Mouse (Mus musculus) stomach, embryonic 16.5 days (tissue): Measurements from ENCODE around the gene Cyp4v3. TPM values are rescaled to one million over a fixed set of nuclear protein-coding genes. Genes with fewer than 3 reads are reported as not detected.
A peak's percentile ranks its signal among the peaks of the same experiment; 100 is the strongest.

Experiments used
- ATAC-seq: fragments of 200-750 bp; cut with Nextera tagmentation; 2 replicates; pipeline ENCODE4 v1.8.0; 2017; ENCODE audit warnings: moderate number of reproducible peaks, moderate TSS enrichment; ENCODE audit not compliant: insufficient read depth, low FRiP score
- H3K27ac ChIP-seq: fragments of 300-500 bp; sonication (generic); 2 replicates; pipeline ENCODE4 v1.5.1; 2014; ENCODE audit warnings: low read length
- H3K27me3 ChIP-seq: fragments of 300-500 bp; sonication (generic); 2 replicates; pipeline ENCODE4 v1.6.1; 2014; ENCODE audit warnings: low read length, control low read depth, mixed read lengths; ENCODE audit not compliant: control insufficient read depth, insufficient read depth
- H3K36me3 ChIP-seq: fragments of 300-500 bp; sonication (generic); 2 replicates; pipeline ENCODE4 v1.6.1; 2014; ENCODE audit warnings: low read length; ENCODE audit not compliant: control insufficient read depth, insufficient read depth
- H3K4me1 ChIP-seq: fragments of 300-500 bp; sonication (generic); 2 replicates; pipeline ENCODE4 v1.6.1; 2014; ENCODE audit warnings: low read length, control low read depth, mixed read lengths; ENCODE audit not compliant: control insufficient read depth, insufficient read depth
- H3K4me2 ChIP-seq: fragments of 300-500 bp; sonication (generic); 2 replicates; pipeline ENCODE4 v1.6.1; 2014; ENCODE audit warnings: low read depth, low read length, mixed read lengths
- H3K4me3 ChIP-seq: fragments of 300-500 bp; sonication (generic); replicated peaks from 2 replicates; pipeline ENCODE4 v1.5.1; 2014; ENCODE audit warnings: mild to moderate bottlenecking, low read length
- H3K9ac ChIP-seq: fragments of 300-500 bp; sonication (generic); 2 replicates; pipeline ENCODE4 v1.6.1; 2014; ENCODE audit warnings: low read length
- H3K9me3 ChIP-seq: fragments of 300-500 bp; sonication (generic); replicated peaks from 2 replicates; pipeline ENCODE4 v1.6.1; 2016; ENCODE audit warnings: low read length, control low read depth; ENCODE audit not compliant: control insufficient read depth
- WGBS: fragments of 180-500 bp; shearing (Covaris S2); extraction: QIAGEN DNeasy Blood & Tissue Kit; methylation state at CpG from one replicate; pipeline ENCODE4 v1.1.7; 2014; 5-methylcytosine and 5-hydroxymethylcytosine counted together
- polyA plus RNA-seq: library from polyadenylated mRNA; unstranded; fragments of >200 nt; fragmentation: Nextera tagmentation; extraction: Ambion mirVana; gene quantifications from 2 replicates; pipeline ENCODE4 v1.2.1, GENCODE M21; 2015

Gene Cyp4v3
- polyA plus RNA-seq, 1 experiment from 2014 or later, result 5.6 TPM

DNA sequence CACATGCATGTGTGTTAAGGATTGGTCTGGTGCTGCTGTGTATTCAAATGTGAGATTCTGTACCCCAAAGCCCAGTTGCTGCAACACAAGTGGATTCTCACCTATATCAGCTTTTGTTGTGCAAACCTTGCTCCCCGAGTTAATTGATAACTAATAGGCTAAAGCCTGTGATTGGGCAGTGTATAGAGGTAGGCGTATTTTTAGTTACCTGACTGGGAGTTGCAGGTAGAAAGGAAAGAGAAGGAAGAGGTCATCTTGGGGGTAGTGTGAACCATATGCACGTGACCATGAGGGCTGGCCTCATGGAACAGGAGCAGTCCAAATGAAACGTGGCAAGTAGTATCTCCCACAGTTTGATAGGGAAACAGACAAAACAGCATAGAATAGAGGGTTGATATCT lies 68.1 kb downstream of the Cyp4v3 start:
- Histone ChIP-seq H3K36me3 (no peaks in the 10 kb centered on the region), H3K27me3 (no peaks in the 10 kb centered on the region), H3K4me1 (peaks cover 3% of the 10 kb centered on the region), H3K9ac (no peak overlapping the region), H3K9me3 (no peaks in the 10 kb centered on the region), H3K4me3 (no peak overlapping the region), H3K27ac (no peak overlapping the region), H3K4me2 (no peak overlapping the region)
- 73% methylated on average over 4 of the region's 4 CpGs for WGBS
- ATAC-seq, result peak; percentile 76

DNA sequence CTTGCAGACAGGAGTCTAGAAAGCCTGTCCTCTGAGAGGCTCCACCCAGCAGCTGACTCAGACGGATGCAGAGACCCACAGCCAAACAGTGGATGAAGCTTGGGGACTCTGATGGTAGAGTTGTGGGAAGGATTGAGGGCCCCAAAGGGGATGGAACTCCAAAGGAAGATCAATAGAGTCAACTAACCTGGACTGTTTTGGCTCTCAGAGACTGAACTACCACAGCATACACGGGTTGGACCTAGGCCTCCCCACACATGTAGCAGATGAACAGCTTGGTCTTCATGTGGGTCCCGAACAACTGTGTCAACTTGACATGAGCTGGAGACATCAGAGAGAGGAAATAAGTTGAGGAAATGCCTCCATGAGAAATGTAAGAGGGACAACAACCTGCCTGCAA lies 70.2 kb downstream of the Cyp4v3 start:
- H3K9me3 ChIP-seq, result no peaks in the 10 kb centered on the region
- no peak overlapping the region for H3K4me3 ChIP-seq
- H3K4me1 ChIP-seq, result peaks cover under 1% of the 10 kb centered on the region
- no peak overlapping the region for H3K27ac ChIP-seq
- H3K36me3 ChIP-seq, result no peaks in the 10 kb centered on the region
- no peak for ATAC-seq
- no peak overlapping the region for H3K4me2 ChIP-seq
- no peaks in the 10 kb centered on the region for H3K27me3 ChIP-seq
- 84% methylated on average over 3 of the region's 3 CpGs for WGBS
- no peak overlapping the region for H3K9ac ChIP-seq

DNA sequence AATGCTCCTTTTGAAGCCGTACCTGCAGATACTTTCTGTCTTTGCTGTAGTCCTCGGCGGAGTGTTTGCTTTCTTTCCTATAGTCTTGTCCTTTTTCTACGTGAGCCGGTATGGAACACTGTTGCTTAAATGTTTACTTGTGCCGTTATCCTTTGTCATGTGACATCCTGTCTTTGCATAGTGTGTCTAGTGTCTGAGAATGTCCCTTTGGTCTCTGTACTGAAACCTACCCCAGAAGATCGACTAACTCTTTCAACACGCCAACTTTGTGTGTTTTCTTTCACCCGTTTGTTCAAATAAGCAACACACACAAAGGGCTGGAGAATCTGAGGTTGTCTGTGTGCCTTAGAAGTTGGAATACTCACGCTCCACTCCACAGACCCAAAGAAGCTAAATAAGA lies 71.1 kb downstream of the Cyp4v3 start, which contains the start of gene F11:
Gene F11, minus strand, starts transcription at position 112 of the 400 bp plus-strand sequence.
- no peak within 1 kb of the TSS for H3K9ac ChIP-seq
- H3K4me3 ChIP-seq, result no peak within 1 kb of the TSS
- no peaks in the 10 kb centered on the region for H3K27me3 ChIP-seq
- WGBS, result 63% methylated on average over 10 of the region's 10 CpGs
- no peaks in the 10 kb centered on the region for H3K9me3 ChIP-seq
- no peaks in the 10 kb centered on the region for H3K36me3 ChIP-seq
- H3K4me1 ChIP-seq, result no peaks in the 10 kb centered on the region
- H3K4me2 ChIP-seq, result no peak within 1 kb of the TSS
- ATAC-seq, result no peak
- H3K27ac ChIP-seq, result no peak within 1 kb of the TSS

DNA sequence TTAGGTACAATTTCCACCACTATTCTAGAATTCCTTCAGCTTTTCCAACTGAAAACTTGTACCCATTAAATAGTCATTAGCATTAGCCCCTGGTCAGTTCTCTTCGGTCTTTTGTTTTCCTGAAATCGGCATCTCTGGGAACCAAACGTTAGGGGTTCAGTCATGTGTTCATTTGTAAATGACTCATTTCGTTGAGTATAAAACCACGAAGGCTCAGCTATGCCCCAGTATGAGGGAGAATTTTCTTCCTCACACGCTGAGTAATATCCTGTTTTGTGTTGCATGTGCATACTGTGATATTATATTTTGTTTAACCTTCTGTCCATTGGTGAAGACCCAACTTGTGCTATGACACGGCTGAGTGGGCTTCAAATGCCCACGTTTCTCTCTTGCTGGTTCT lies 74.6 kb downstream of the Cyp4v3 start:
- H3K4me3 ChIP-seq, result no peak overlapping the region
- no peak for ATAC-seq
- 83% methylated on average over 8 of the region's 8 CpGs for WGBS

GRCm38 (mm10) chr8:45255040-45255439 lies 78.0 kb downstream of the Cyp4v3 start:
- Histone ChIP-seq H3K27ac (no peak overlapping the region), H3K27me3 (no peaks in the 10 kb centered on the region), H3K9ac (no peak overlapping the region), H3K36me3 (no peaks in the 10 kb centered on the region), H3K4me3 (no peak overlapping the region), H3K9me3 (no peaks in the 10 kb centered on the region), H3K4me2 (no peak overlapping the region), H3K4me1 (no peaks in the 10 kb centered on the region)
- WGBS, result 77% methylated on average over 12 of the region's 12 CpGs
- ATAC-seq, result no peak

More for the DNA sequence above, 74.6 kb downstream of the Cyp4v3 start:
- no peak overlapping the region for H3K4me2 ChIP-seq
- H3K9me3 ChIP-seq, result no peaks in the 10 kb centered on the region
- H3K9ac ChIP-seq, result no peak overlapping the region
- no peaks in the 10 kb centered on the region for H3K4me1 ChIP-seq
- no peaks in the 10 kb centered on the region for H3K36me3 ChIP-seq
- no peaks in the 10 kb centered on the region for H3K27me3 ChIP-seq
- H3K27ac ChIP-seq, result no peak overlapping the region

Other genes starting within 250 kb of the Cyp4v3 start
- 1.5 and 1.6 TPM in 2 replicates for gene F11, start 71.2 kb downstream of the Cyp4v3 start, polyA plus RNA-seq
- 0.29 and 0.48 TPM in 2 replicates for gene Klkb1, start 38.4 kb downstream of the Cyp4v3 start, polyA plus RNA-seq
- gene Gm45753, start 24.8 kb downstream of the Cyp4v3 start, polyA plus RNA-seq, result 0.96 and 1.0 TPM in 2 replicates
- gene Fam149a, start 49.1 kb upstream of the Cyp4v3 start, polyA plus RNA-seq, result 15.2 and 16.7 TPM in 2 replicates
- 3.3 and 3.9 TPM in 2 replicates for gene Tlr3, start 77.9 kb upstream of the Cyp4v3 start, polyA plus RNA-seq
- 27.2 and 28.3 TPM in 2 replicates for gene Sorbs2, start 174.6 kb upstream of the Cyp4v3 start, polyA plus RNA-seq